Mouse (Mus musculus): ENCODE results near the gene Zfp184. TPM values are rescaled to one million over a fixed set of nuclear protein-coding genes. Genes with fewer than 3 reads are reported as not detected.

Zfp184 gene
- polyA plus RNA-seq, 1 experiment from 2014 or later = 1.6 TPM

DNA sequence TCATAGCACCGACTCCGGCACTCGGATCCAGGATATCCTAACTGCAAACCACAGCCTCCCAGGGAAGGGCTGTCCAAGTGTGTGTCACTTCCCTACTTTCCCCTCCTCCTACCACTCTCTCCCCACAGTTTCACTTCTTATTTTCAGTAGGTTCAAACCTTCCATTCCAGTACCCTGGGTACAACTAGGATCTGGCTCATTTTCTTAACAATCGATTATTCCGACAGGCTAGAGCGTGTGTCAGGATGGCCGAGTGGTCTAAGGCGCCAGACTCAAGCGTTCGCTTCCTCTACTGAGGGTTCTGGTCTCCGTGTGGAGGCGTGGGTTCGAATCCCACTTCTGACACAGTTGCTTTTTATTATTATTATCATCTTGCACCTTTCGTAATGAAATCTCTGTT is 30.3 kb upstream of the Zfp184 start:
- DNase-seq (ENCODE audit: low spot score) (no peak), ATAC-seq (ENCODE audit: low FRiP score, low TSS enrichment) (no peak)
- Histone ChIP-seq H3K4me3 (ENCODE audit: low read depth, low read length) (no peak overlapping the region), H3K9ac (ENCODE audit: low read length) (no peak overlapping the region), H3K4me2 (replicated peaks; ENCODE audit: low read depth) (peak overlapping the region; percentile 15), H3K27me3 (ENCODE audit: control insufficient read depth, insufficient read depth, low read length) (no peaks in the 10 kb centered on the region), H3K4me1 (replicated peaks; ENCODE audit: control insufficient read depth, insufficient read depth) (0 out of 2 replicates have a peak, but pooled peaks cover 2% of the 10 kb centered on the region), H3K27ac (replicated peaks) (no peak overlapping the region), H3K9me3 (ENCODE audit: control insufficient read depth, low read length) (no peaks in the 10 kb centered on the region), H3K36me3 (ENCODE audit: control insufficient read depth, insufficient read depth, low read length) (no peaks in the 10 kb centered on the region)
- WGBS = 28% methylated on average over 14 of the region's 14 CpGs
- TF ChIP-seq CTCF (IDR thresholded peaks at IDR 0.05; ENCODE audit: low read depth) = no peak
- no peak for TF ChIP-seq EP300 (optimal IDR thresholded peaks at IDR 0.05)

DNA sequence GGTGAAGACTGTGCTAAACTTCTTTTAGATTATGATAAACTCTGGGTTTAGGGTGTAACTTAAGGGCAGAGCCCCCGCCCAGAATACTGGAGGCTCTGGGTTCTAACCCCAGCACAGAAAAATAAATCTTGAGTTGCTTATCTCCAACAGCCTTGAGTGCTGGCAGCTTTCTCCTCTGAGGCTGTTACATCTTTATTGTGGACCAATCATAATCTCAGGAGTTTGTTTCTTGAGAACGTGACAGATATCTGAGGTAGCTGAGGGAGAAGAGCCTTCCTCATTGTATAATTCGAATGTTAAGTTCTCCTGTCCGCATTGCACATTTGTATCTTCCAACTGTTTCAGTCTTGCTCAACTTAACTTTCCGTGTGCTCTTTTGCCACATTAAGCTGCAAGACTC is 29.4 kb upstream of the Zfp184 start:
- Histone ChIP-seq H3K9ac (ENCODE audit: low read length) (no peak overlapping the region), H3K4me3 (ENCODE audit: low read depth, low read length) (no peak overlapping the region), H3K4me1 (replicated peaks; ENCODE audit: control insufficient read depth, insufficient read depth) (0 out of 2 replicates have a peak, but pooled peaks cover 2% of the 10 kb centered on the region), H3K27ac (replicated peaks) (no peak overlapping the region), H3K4me2 (replicated peaks; ENCODE audit: low read depth) (no peak overlapping the region), H3K27me3 (ENCODE audit: control insufficient read depth, insufficient read depth, low read length) (no peaks in the 10 kb centered on the region), H3K9me3 (ENCODE audit: control insufficient read depth, low read length) (no peaks in the 10 kb centered on the region), H3K36me3 (ENCODE audit: control insufficient read depth, insufficient read depth, low read length) (no peaks in the 10 kb centered on the region)
- WGBS = 65% methylated on average over 5 of the region's 5 CpGs
- TF ChIP-seq EP300 (optimal IDR thresholded peaks at IDR 0.05) = no peak
- no peak for TF ChIP-seq CTCF (IDR thresholded peaks at IDR 0.05; ENCODE audit: low read depth)
- ATAC-seq (ENCODE audit: low FRiP score, low TSS enrichment) (no peak), DNase-seq (ENCODE audit: low spot score) (no peak)

DNA sequence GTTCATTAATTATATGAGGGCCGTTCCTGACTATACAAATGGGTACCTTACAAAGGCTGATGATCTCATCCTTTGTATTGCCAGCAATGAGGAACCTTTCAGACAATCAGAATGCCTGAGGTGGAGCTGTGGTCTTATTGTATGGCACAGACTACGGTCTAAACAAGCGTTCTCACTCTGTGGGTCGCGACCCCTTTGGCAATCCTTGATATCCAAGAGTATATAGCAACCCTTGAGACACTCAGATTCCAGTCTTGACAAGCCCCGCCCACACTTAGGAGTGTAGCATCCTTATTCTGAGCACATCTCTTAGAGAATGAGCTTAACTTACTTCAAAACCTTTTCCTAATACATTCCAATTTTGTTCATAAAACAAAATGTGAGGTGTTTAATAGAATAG is 28.8 kb upstream of the Zfp184 start:
- TF ChIP-seq CTCF (IDR thresholded peaks at IDR 0.05; ENCODE audit: low read depth) (no peak), EP300 (optimal IDR thresholded peaks at IDR 0.05) (no peak)
- Histone ChIP-seq H3K4me3 (ENCODE audit: low read depth, low read length) (no peak overlapping the region), H3K9ac (ENCODE audit: low read length) (no peak overlapping the region), H3K27me3 (ENCODE audit: control insufficient read depth, insufficient read depth, low read length) (no peaks in the 10 kb centered on the region), H3K9me3 (ENCODE audit: control insufficient read depth, low read length) (no peaks in the 10 kb centered on the region), H3K4me1 (replicated peaks; ENCODE audit: control insufficient read depth, insufficient read depth) (0 out of 2 replicates have a peak, but pooled peaks cover 2% of the 10 kb centered on the region), H3K27ac (replicated peaks) (no peak overlapping the region), H3K4me2 (replicated peaks; ENCODE audit: low read depth) (no peak overlapping the region), H3K36me3 (ENCODE audit: control insufficient read depth, insufficient read depth, low read length) (no peaks in the 10 kb centered on the region)
- DNase-seq (ENCODE audit: low spot score) = no peak
- WGBS = 57% methylated on average over 6 of the region's 6 CpGs
- no peak for ATAC-seq (ENCODE audit: low FRiP score, low TSS enrichment)

DNA sequence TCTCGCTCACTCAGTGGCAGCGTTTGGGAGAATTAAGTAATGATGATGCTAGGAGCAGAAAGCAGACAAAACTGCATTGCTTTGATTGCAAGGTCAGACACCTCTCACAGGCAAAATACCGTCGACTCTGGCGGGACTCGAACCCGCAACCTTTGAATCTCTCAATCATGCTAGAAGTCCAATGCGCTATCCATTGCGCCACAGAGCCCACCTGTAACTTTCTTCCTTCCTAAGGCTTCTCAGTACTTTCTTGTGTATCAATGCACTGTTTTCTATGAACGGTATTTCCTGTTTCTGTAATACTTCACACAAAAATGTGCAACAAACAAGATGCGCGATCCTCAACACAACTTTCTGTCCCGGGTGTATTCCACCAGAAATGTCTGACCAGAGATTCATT is 27.9 kb upstream of the Zfp184 start:
- no peak overlapping the region; the same call in 1 of the 2 replicates for H3K4me3 ChIP-seq (ENCODE audit: low read depth, low read length)
- 0 out of 2 replicates have a peak, but pooled peaks cover 2% of the 10 kb centered on the region for H3K4me1 ChIP-seq (replicated peaks; ENCODE audit: control insufficient read depth, insufficient read depth)
- 19% methylated on average over 13 of the region's 13 CpGs for WGBS
- H3K27me3 ChIP-seq (ENCODE audit: control insufficient read depth, insufficient read depth, low read length) = no peaks in the 10 kb centered on the region
- no peaks in the 10 kb centered on the region for H3K36me3 ChIP-seq (ENCODE audit: control insufficient read depth, insufficient read depth, low read length)
- H3K4me2 ChIP-seq (replicated peaks; ENCODE audit: low read depth) = peak overlapping the region; percentile 56; the same call in 1 of the 2 replicates
- TF ChIP-seq CTCF (IDR thresholded peaks at IDR 0.05; ENCODE audit: low read depth) (no peak), EP300 (optimal IDR thresholded peaks at IDR 0.05) (no peak)
- no peak for DNase-seq (ENCODE audit: low spot score)
- no peak overlapping the region for H3K27ac ChIP-seq (replicated peaks)
- no peak overlapping the region for H3K9ac ChIP-seq (ENCODE audit: low read length)
- ATAC-seq (ENCODE audit: low FRiP score, low TSS enrichment) = no peak
- H3K9me3 ChIP-seq (ENCODE audit: control insufficient read depth, low read length) = no peaks in the 10 kb centered on the region

DNA sequence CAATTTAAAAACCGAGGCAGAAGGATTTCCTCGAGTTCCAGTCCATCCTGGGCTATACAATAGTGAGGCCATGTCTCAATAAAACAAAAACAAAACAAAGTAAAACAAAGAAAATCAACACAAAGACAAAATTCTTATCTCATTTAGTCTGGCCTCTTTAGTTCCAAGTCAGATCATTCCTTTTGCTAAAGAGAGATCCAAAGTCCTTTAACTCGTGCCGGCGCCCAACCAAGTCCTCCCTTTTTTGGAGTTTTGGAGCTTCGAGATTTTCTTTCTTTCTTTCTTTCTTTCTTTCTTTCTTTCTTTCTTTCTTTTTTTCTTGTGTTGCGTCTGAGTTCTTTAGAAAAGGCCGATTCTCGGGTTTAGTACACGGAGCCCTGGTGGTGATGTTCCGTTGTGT is 27.4 kb upstream of the Zfp184 start:
- Histone ChIP-seq H3K9ac (ENCODE audit: low read length) (no peak overlapping the region), H3K4me2 (replicated peaks; ENCODE audit: low read depth) (peak overlapping the region; percentile 56), H3K9me3 (ENCODE audit: control insufficient read depth, low read length) (no peaks in the 10 kb centered on the region), H3K27ac (replicated peaks) (no peak overlapping the region), H3K36me3 (ENCODE audit: control insufficient read depth, insufficient read depth, low read length) (no peaks in the 10 kb centered on the region), H3K27me3 (ENCODE audit: control insufficient read depth, insufficient read depth, low read length) (no peaks in the 10 kb centered on the region), H3K4me3 (ENCODE audit: low read depth, low read length) (no peak overlapping the region; the same call in 1 of the 2 replicates), H3K4me1 (replicated peaks; ENCODE audit: control insufficient read depth, insufficient read depth) (0 out of 2 replicates have a peak, but pooled peaks cover 2% of the 10 kb centered on the region)
- no peak for TF ChIP-seq CTCF (IDR thresholded peaks at IDR 0.05; ENCODE audit: low read depth)
- no peak for TF ChIP-seq EP300 (optimal IDR thresholded peaks at IDR 0.05)
- DNase-seq (ENCODE audit: low spot score) (no peak), ATAC-seq (ENCODE audit: low FRiP score, low TSS enrichment) (no peak)
- WGBS = 13% methylated on average over 11 of the region's 11 CpGs

DNA sequence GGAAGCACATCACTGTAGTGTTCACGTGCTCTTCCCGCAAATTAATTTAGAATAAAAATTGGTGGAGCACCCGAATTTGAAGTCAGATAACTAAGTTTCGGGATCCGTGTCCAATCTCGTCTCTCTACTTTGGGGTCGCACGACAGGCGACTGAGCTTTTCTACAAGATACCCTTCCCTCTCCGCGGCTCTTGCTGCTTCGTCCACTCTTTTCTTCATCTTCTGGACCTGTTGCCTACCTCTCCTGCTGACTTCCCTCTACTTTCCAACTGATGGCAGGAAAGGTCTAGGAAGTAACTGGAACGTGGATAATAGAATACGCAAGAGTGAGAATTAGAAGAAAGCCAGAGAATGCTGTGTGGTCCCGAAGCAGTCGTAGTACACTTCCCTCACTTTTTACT is 26.9 kb upstream of the Zfp184 start:
- DNase-seq (ENCODE audit: low spot score) = no peak
- ATAC-seq (ENCODE audit: low FRiP score, low TSS enrichment) = no peak
- no peak overlapping the region for H3K27ac ChIP-seq (replicated peaks)
- H3K36me3 ChIP-seq (ENCODE audit: control insufficient read depth, insufficient read depth, low read length) = no peaks in the 10 kb centered on the region
- TF ChIP-seq CTCF (IDR thresholded peaks at IDR 0.05; ENCODE audit: low read depth) (no peak), EP300 (optimal IDR thresholded peaks at IDR 0.05) (no peak)
- H3K27me3 ChIP-seq (ENCODE audit: control insufficient read depth, insufficient read depth, low read length) = no peaks in the 10 kb centered on the region
- H3K4me2 ChIP-seq (replicated peaks; ENCODE audit: low read depth) = peak overlapping the region; percentile 56
- no peaks in the 10 kb centered on the region for H3K9me3 ChIP-seq (ENCODE audit: control insufficient read depth, low read length)
- H3K4me1 ChIP-seq (replicated peaks; ENCODE audit: control insufficient read depth, insufficient read depth) = 0 out of 2 replicates have a peak, but pooled peaks cover 2% of the 10 kb centered on the region
- WGBS = 7% methylated on average over 16 of the region's 16 CpGs
- peak overlapping the region; percentile 41 for H3K4me3 ChIP-seq (ENCODE audit: low read depth, low read length)
- no peak overlapping the region for H3K9ac ChIP-seq (ENCODE audit: low read length)

Data from stomach, postnatal 0 days (tissue).